Mouse (Mus musculus) G1E (cell line): Measurements from ENCODE around the gene Rap1gds1.

Source experiments
- CTCF ChIP-seq: IDR thresholded peaks from 2 replicates; pipeline ENCODE4 v1.5.1; 2012; ENCODE audit warnings: low read depth, low read length, inconsistent platforms, mixed read lengths
- GATA1 ChIP-seq: IDR thresholded peaks from 2 replicates; pipeline ENCODE4 v1.6.1; 2012; ENCODE audit warnings: borderline replicate concordance, low read length, inconsistent platforms, mixed read lengths
- GATA2 ChIP-seq: IDR thresholded peaks from 2 replicates; pipeline ENCODE4 v1.6.1; 2012; ENCODE audit warnings: low read depth, low read length, inconsistent platforms, borderline replicate concordance

GRCm38 (mm10) chr3:139112335-139112973 lies 37.5 kb upstream of the Rap1gds1 start:
- TF ChIP-seq CTCF (no peak), GATA2 (no peak), GATA1 (no peak)
